In genomic region chr9:61859438-61859837, GRCm38 (mm10) we compare ENCODE assay signal across 14 mouse cellular contexts. TPM values are rescaled to one million over a fixed set of nuclear protein-coding genes. Genes with fewer than 3 reads are reported as not detected.
A peak's percentile ranks its signal among the peaks of the same experiment; 100 is the strongest.
DNase-seq lines count a peak whose midpoint lies in the region; ATAC-seq and TF ChIP-seq lines count a peak whose summit lies in the region.
"Had no signal": no experiment of that assay in that cellular context is flagged by ENCODE, and none has a peak within 500 bp of the region (broad histone marks: within the 10 kb centered on the region; RNA-seq: fewer than 3 reads in every experiment).

No protein-coding gene starts in this region.

- H3K27me3 ChIP-seq in lung, embryonic 15.5 days = peaks cover 22% of the 10 kb centered on the region; the same call in 1 of the 2 replicates
- no peaks in the 10 kb centered on the region for H3K27me3 ChIP-seq in forebrain, postnatal 0 days (ENCODE audit: insufficient read depth, low read length)

- no peak for TF ChIP-seq CTCF in forebrain, postnatal 0 days (IDR thresholded peaks at IDR 0.05; ENCODE audit: low read depth)

- peaks cover 12% of the 10 kb centered on the region for H3K4me1 ChIP-seq in lung, embryonic 15.5 days
- H3K4me1 ChIP-seq in forebrain, postnatal 0 days (ENCODE audit: insufficient read depth) = 0 out of 2 replicates have a peak, but pooled peaks cover 3% of the 10 kb centered on the region

- 24% methylated on average over 6 of the region's 6 CpGs for WGBS in lung, embryonic 15.5 days
- WGBS in forebrain, postnatal 0 days = 65% methylated on average over 6 of the region's 6 CpGs

- H3K9me3 ChIP-seq in lung, embryonic 15.5 days = no peaks in the 10 kb centered on the region
- H3K9me3 ChIP-seq in forebrain, postnatal 0 days (ENCODE audit: low read length) = no peaks in the 10 kb centered on the region
- H3K9me3 ChIP-seq: embryonic facial prominence, embryonic 13.5 days; hindbrain, embryonic 10.5 days; liver, embryonic 15.5 days; midbrain, embryonic 13.5 days had no signal

- intact Hi-C loops in gastrocnemius, postnatal 36 days (cut with DNase I) = loop anchor here (10.0 kb wide), 1 partner anchor 1655 kb away; no protein-coding TSS in a partner anchor

- H3K4me3 ChIP-seq in lung, embryonic 15.5 days = no peak overlapping the region
- H3K4me3 ChIP-seq in forebrain, postnatal 0 days (ENCODE audit: low read depth, low read length) = no peak overlapping the region
- H3K4me3 ChIP-seq: embryonic facial prominence, embryonic 13.5 days; hindbrain, embryonic 10.5 days; left cerebral cortex, adult 2 months; liver, embryonic 15.5 days; midbrain, embryonic 13.5 days had no signal

- peak; percentile 18 for DNase-seq in adrenal gland, postnatal 14 days
- no peak for DNase-seq in adrenal gland, adult 2 months
- DNase-seq in lung, postnatal 25 days (ENCODE audit: low spot score) = no peak
- peak; percentile 16 to 32 for DNase-seq in thymus, postnatal 10 days (ENCODE audit: low spot score in 2 of 2)
- no peak for DNase-seq in forebrain, postnatal 0 days
- no peak for DNase-seq in gastrocnemius, postnatal 36 days

- peak overlapping the region; percentile 35 for H3K4me2 ChIP-seq in lung, embryonic 15.5 days
- H3K4me2 ChIP-seq in forebrain, postnatal 0 days (ENCODE audit: low read depth) = no peak overlapping the region
- H3K4me2 ChIP-seq: embryonic facial prominence, embryonic 13.5 days; liver, embryonic 15.5 days; midbrain, embryonic 13.5 days had no signal

- no peak overlapping the region for H3K27ac ChIP-seq in lung, embryonic 15.5 days
- H3K27ac ChIP-seq in forebrain, postnatal 0 days (ENCODE audit: low read depth, low read length) = no peak overlapping the region
- H3K27ac ChIP-seq: embryonic facial prominence, embryonic 13.5 days; left cerebral cortex, adult 2 months; liver, embryonic 15.5 days; midbrain, embryonic 13.5 days had no signal

- H3K9ac ChIP-seq in lung, embryonic 15.5 days = no peak overlapping the region
- H3K9ac ChIP-seq in forebrain, postnatal 0 days = no peak overlapping the region
- H3K9ac ChIP-seq: embryonic facial prominence, embryonic 13.5 days; liver, embryonic 15.5 days; midbrain, embryonic 13.5 days had no signal

- ATAC-seq in lung, embryonic 15.5 days (ENCODE audit: borderline replicate concordance, extremely low read depth, low FRiP score, low TSS enrichment) = no peak
- ATAC-seq in inflammation-experienced regulatory T-cells, adult 6 months = peak; percentile 92
- ATAC-seq in forebrain, postnatal 0 days = no peak
- ATAC-seq: forebrain, embryonic 16.5 days; midbrain, embryonic 13.5 days had no signal

- H3K36me3 ChIP-seq in lung, embryonic 15.5 days = no peaks in the 10 kb centered on the region
- H3K36me3 ChIP-seq in forebrain, postnatal 0 days (ENCODE audit: insufficient read depth) = no peaks in the 10 kb centered on the region
- H3K36me3 ChIP-seq: embryonic facial prominence, embryonic 13.5 days; hindbrain, embryonic 10.5 days; liver, embryonic 15.5 days; midbrain, embryonic 13.5 days had no signal

RNA-seq across cellular contexts. Expression of gene Rplp1, which starts 54.9 kb away (rescaled TPM):
- total RNA-seq in adrenal gland, postnatal 14 days (2021) = 1,575 and 2,047 TPM in 2 replicates
- total RNA-seq in adrenal gland, adult 2 months (2021) = 1,000 to 10,000 TPM; 2,277 to 2,466 TPM
- 10,700 and 12,163 TPM in 2 replicates for polyA plus RNA-seq in adrenal gland, adult 2 months (2012; rRNA removed)
- 1,214 and 1,323 TPM in 2 replicates for polyA plus RNA-seq in lung, embryonic 15.5 days (2015; fragmentation: Nextera tagmentation; extraction: Ambion mirVana)
- 1,000 to 10,000 TPM; 2,175 to 3,618 (median 3,142) TPM for polyA plus RNA-seq in inflammation-experienced regulatory T-cells, adult 6 months (2017; shearing (Covaris generic))
- total RNA-seq in forebrain, postnatal 0 days (2014; rRNA removed) = 3,281 and 3,879 TPM in 2 replicates
- 995 and 1,414 TPM in 2 replicates for polyA plus RNA-seq in forebrain, postnatal 0 days (2015; fragmentation: Nextera tagmentation; extraction: Ambion mirVana)
- total RNA-seq in gastrocnemius, postnatal 36 days (2021) = 1,000 to 10,000 TPM; 1,130 to 1,294 TPM

Comparison
In these comparisons a context has a peak if more than half of its experiments do, and no peak if none do; other contexts are left out.
1. DNase-seq: peak in adrenal gland, postnatal 14 days (single experiment) and thymus, postnatal 10 days (2 of 2); none in adrenal gland, adult 2 months (single experiment), lung, postnatal 25 days (single experiment), forebrain, postnatal 0 days (single experiment) and gastrocnemius, postnatal 36 days (0 of 2).